12 mouse cellular contexts compared by ENCODE assay signal in genomic region chr14:60912981-60913468, GRCm38 (mm10).
DNase-seq lines count a peak whose midpoint lies in the region; ATAC-seq lines count a peak whose summit lies in the region.
"Had no signal": no experiment of that assay in that cellular context is flagged by ENCODE, and none has a peak within 500 bp of the region (broad histone marks: within the 10 kb centered on the region; RNA-seq: fewer than 3 reads in every experiment).

No protein-coding gene starts in this region.

- H3K4me3 ChIP-seq in midbrain, embryonic 12.5 days = no peak overlapping the region
- no peak overlapping the region for H3K4me3 ChIP-seq in midbrain, embryonic 15.5 days
- H3K4me3 ChIP-seq in midbrain, embryonic 14.5 days (replicated peaks; ENCODE audit: low read depth, low read length) = no peak overlapping the region
- H3K4me3 ChIP-seq in forebrain, embryonic 15.5 days = no peak overlapping the region
- H3K4me3 ChIP-seq: hindbrain, embryonic 15.5 days had no signal

- DNase-seq in heart, adult 8-10 months (ENCODE audit: low spot score) = peak; percentile 11
- DNase-seq in heart, postnatal 25 days (ENCODE audit: low spot score) = no peak
- DNase-seq in heart, postnatal 10 days = peak; percentile 39 to 46
- DNase-seq in midbrain, embryonic 14.5 days = peak; percentile 44
- DNase-seq in testis, postnatal 10 days (ENCODE audit: low spot score) = no peak
- DNase-seq: adrenal gland, adult 8-10 months; thymus, postnatal 36 days had no signal

- no peak overlapping the region for H3K9ac ChIP-seq in midbrain, embryonic 12.5 days (replicated peaks)
- H3K9ac ChIP-seq in midbrain, embryonic 15.5 days = no peak overlapping the region
- H3K9ac ChIP-seq in midbrain, embryonic 14.5 days (replicated peaks; ENCODE audit: low read length) = no peak overlapping the region
- no peak overlapping the region for H3K9ac ChIP-seq in forebrain, embryonic 15.5 days (replicated peaks)
- H3K9ac ChIP-seq: hindbrain, embryonic 15.5 days had no signal

- no peaks in the 10 kb centered on the region for H3K9me3 ChIP-seq in midbrain, embryonic 12.5 days
- no peaks in the 10 kb centered on the region for H3K9me3 ChIP-seq in midbrain, embryonic 15.5 days
- H3K9me3 ChIP-seq in midbrain, embryonic 14.5 days (ENCODE audit: control insufficient read depth, low read length) = no peaks in the 10 kb centered on the region
- H3K9me3 ChIP-seq in forebrain, embryonic 15.5 days = no peaks in the 10 kb centered on the region
- H3K9me3 ChIP-seq: hindbrain, embryonic 15.5 days had no signal

- peaks cover 17% of the 10 kb centered on the region for H3K4me1 ChIP-seq in midbrain, embryonic 12.5 days
- peaks cover 7% of the 10 kb centered on the region for H3K4me1 ChIP-seq in midbrain, embryonic 15.5 days
- H3K4me1 ChIP-seq in midbrain, embryonic 14.5 days (ENCODE audit: control insufficient read depth, insufficient read depth, low read length) = no peaks in the 10 kb centered on the region
- H3K4me1 ChIP-seq in forebrain, embryonic 15.5 days = no peaks in the 10 kb centered on the region

- no peaks in the 10 kb centered on the region for H3K36me3 ChIP-seq in midbrain, embryonic 12.5 days
- H3K36me3 ChIP-seq in midbrain, embryonic 15.5 days (replicated peaks) = no peaks in the 10 kb centered on the region
- H3K36me3 ChIP-seq in midbrain, embryonic 14.5 days (ENCODE audit: control insufficient read depth, insufficient read depth, low read length) = no peaks in the 10 kb centered on the region
- H3K36me3 ChIP-seq in forebrain, embryonic 15.5 days = no peaks in the 10 kb centered on the region
- H3K36me3 ChIP-seq: hindbrain, embryonic 15.5 days had no signal

- H3K27me3 ChIP-seq in midbrain, embryonic 12.5 days = no peaks in the 10 kb centered on the region
- no peaks in the 10 kb centered on the region for H3K27me3 ChIP-seq in midbrain, embryonic 15.5 days (replicated peaks)
- no peaks in the 10 kb centered on the region for H3K27me3 ChIP-seq in midbrain, embryonic 14.5 days (ENCODE audit: control insufficient read depth, insufficient read depth, low read length)
- H3K27me3 ChIP-seq in forebrain, embryonic 15.5 days = no peaks in the 10 kb centered on the region
- H3K27me3 ChIP-seq: hindbrain, embryonic 15.5 days had no signal

- intact Hi-C loops in heart, postnatal 25 days (cut with DNase I) = no loop called here
- intact Hi-C loops in heart, postnatal 10 days (cut with DNase I) = no loop called here

- whole genome bisulfite sequencing in midbrain, embryonic 12.5 days = 7% methylated on average over 8 of the region's 8 CpGs
- 8% methylated on average over 8 of the region's 8 CpGs for WGBS in midbrain, embryonic 15.5 days
- WGBS in midbrain, embryonic 14.5 days = 7% methylated on average over 8 of the region's 8 CpGs
- 8% methylated on average over 8 of the region's 8 CpGs for WGBS in forebrain, embryonic 15.5 days

- no peak for ATAC-seq in midbrain, embryonic 12.5 days (ENCODE audit: low FRiP score, low read depth)
- no peak for ATAC-seq in midbrain, embryonic 15.5 days (replicated peaks)
- no peak for ATAC-seq in midbrain, embryonic 14.5 days (ENCODE audit: low FRiP score, low TSS enrichment)
- no peak for ATAC-seq in forebrain, embryonic 15.5 days (replicated peaks)

- H3K4me2 ChIP-seq in midbrain, embryonic 12.5 days (replicated peaks) = no peak overlapping the region
- H3K4me2 ChIP-seq in midbrain, embryonic 15.5 days = no peak overlapping the region
- no peak overlapping the region for H3K4me2 ChIP-seq in midbrain, embryonic 14.5 days (ENCODE audit: low read length)
- H3K4me2 ChIP-seq in forebrain, embryonic 15.5 days (replicated peaks) = no peak overlapping the region
- H3K4me2 ChIP-seq: hindbrain, embryonic 15.5 days; liver, embryonic 11.5 days had no signal

- peak overlapping the region; percentile 56; the same call in 1 of the 2 replicates for H3K27ac ChIP-seq in midbrain, embryonic 12.5 days (replicated peaks)
- H3K27ac ChIP-seq in midbrain, embryonic 15.5 days = no peak overlapping the region
- H3K27ac ChIP-seq in midbrain, embryonic 14.5 days (replicated peaks; ENCODE audit: low read depth, low read length) = no peak overlapping the region
- no peak overlapping the region for H3K27ac ChIP-seq in forebrain, embryonic 15.5 days (replicated peaks)
- H3K27ac ChIP-seq: hindbrain, embryonic 15.5 days had no signal

Comparison
In these comparisons a context has a peak if more than half of its experiments do, and no peak if none do; other contexts are left out.
1. DNase-seq: peak in heart, adult 8-10 months (single experiment), heart, postnatal 10 days (2 of 2) and midbrain, embryonic 14.5 days (single experiment); none in heart, postnatal 25 days (single experiment) and testis, postnatal 10 days (single experiment).